Mouse (Mus musculus): Measurements from ENCODE around the gene Bicc1. TPM values are rescaled to one million over a fixed set of nuclear protein-coding genes. Genes with fewer than 3 reads are reported as not detected.

Gene Bicc1
- total RNA-seq, 1 experiment, result 1.8 TPM

- no peak for DNase-seq (ENCODE audit: low read depth, low spot score)
- in situ Hi-C loops (cut with MboI; ENCODE audit: low sequenced_read_pairs in 2 of 2, unreplicated experiment in 2 of 2), result no loop called here
- no peaks in the 10 kb centered on the region for H3K9me3 ChIP-seq (ENCODE audit: control insufficient read depth, insufficient read depth, low read depth, low read length)
- no peaks in the 10 kb centered on the region for H3K36me3 ChIP-seq (ENCODE audit: control insufficient read depth, insufficient read depth, low read length, poor library complexity, severe bottlenecking)
- no peak for TF ChIP-seq CHD2 (IDR thresholded peaks at IDR 0.05; ENCODE audit: low read depth, low read length)
- no peak for TF ChIP-seq MAFK (IDR thresholded peaks at IDR 0.05; ENCODE audit: insufficient read depth, low read depth, low read length)
- TF ChIP-seq ZC3H11A (IDR thresholded peaks at IDR 0.05; ENCODE audit: borderline replicate concordance, low read depth, low read length), result no peak
- TF ChIP-seq ZNF384 (IDR thresholded peaks at IDR 0.05; ENCODE audit: low read depth, low read length), result no peak
- no peak for TF ChIP-seq HCFC1 (IDR thresholded peaks at IDR 0.05; ENCODE audit: borderline replicate concordance, insufficient read depth, low read length)
- H3K27ac ChIP-seq (ENCODE audit: insufficient read depth, low read depth, low read length, poor library complexity, severe bottlenecking), result no peak overlapping the region
- no peaks in the 10 kb centered on the region for H3K4me1 ChIP-seq (ENCODE audit: control insufficient read depth in 2 of 2, insufficient read depth in 2 of 2, low read length in 2 of 2, poor library complexity in 1 of 2)
- no peak overlapping the region for H3K9ac ChIP-seq (ENCODE audit: insufficient read depth, low read depth, low read length, poor library complexity, severe bottlenecking)
- no peak overlapping the region for H3K4me3 ChIP-seq (ENCODE audit: insufficient read depth in 1 of 2, low read depth in 1 of 2, low read length in 2 of 2, poor library complexity in 1 of 2, severe bottlenecking in 1 of 2)
Measured at GRCm38 (mm10) chr10:71138132-71138851, 21.2 kb downstream of the Bicc1 start.

DNA sequence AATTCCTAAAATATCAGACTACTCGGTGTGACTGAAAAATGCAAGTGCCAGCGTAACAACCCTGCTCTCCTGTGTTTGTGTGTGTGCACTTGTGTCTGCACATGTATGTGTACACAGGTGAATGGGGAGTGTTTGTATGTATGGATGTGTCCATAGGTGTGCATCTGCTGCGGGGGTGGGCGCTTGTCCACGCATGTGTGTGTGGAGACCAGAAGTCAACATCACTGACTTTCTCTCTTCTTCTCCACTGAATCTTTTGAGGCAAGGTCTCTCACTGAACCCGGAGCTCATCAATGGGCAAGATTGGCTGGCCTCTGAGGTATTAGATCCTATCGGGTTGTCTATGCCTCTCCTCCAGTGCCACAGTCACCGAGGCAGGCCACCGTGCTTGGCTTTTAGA lies 21.9 kb downstream of the Bicc1 start:
- no peak for DNase-seq (ENCODE audit: low read depth, low spot score)
- TF ChIP-seq ZC3H11A (IDR thresholded peaks at IDR 0.05; ENCODE audit: borderline replicate concordance, low read depth, low read length) (no peak), ZNF384 (IDR thresholded peaks at IDR 0.05; ENCODE audit: low read depth, low read length) (no peak), MAFK (IDR thresholded peaks at IDR 0.05; ENCODE audit: insufficient read depth, low read depth, low read length) (no peak), HCFC1 (IDR thresholded peaks at IDR 0.05; ENCODE audit: borderline replicate concordance, insufficient read depth, low read length) (no peak), CHD2 (IDR thresholded peaks at IDR 0.05; ENCODE audit: low read depth, low read length) (no peak)
- in situ Hi-C loops (cut with MboI; ENCODE audit: low sequenced_read_pairs in 2 of 2, unreplicated experiment in 2 of 2), result no loop called here
- Histone ChIP-seq H3K9ac (ENCODE audit: insufficient read depth, low read depth, low read length, poor library complexity, severe bottlenecking) (no peak overlapping the region), H3K4me3 (ENCODE audit: insufficient read depth in 1 of 2, low read depth in 1 of 2, low read length in 2 of 2, poor library complexity in 1 of 2, severe bottlenecking in 1 of 2) (no peak overlapping the region), H3K36me3 (ENCODE audit: control insufficient read depth, insufficient read depth, low read length, poor library complexity, severe bottlenecking) (no peaks in the 10 kb centered on the region), H3K9me3 (ENCODE audit: control insufficient read depth, insufficient read depth, low read depth, low read length) (no peaks in the 10 kb centered on the region), H3K27ac (ENCODE audit: insufficient read depth, low read depth, low read length, poor library complexity, severe bottlenecking) (no peak overlapping the region), H3K4me1 (ENCODE audit: control insufficient read depth in 2 of 2, insufficient read depth in 2 of 2, low read length in 2 of 2, poor library complexity in 1 of 2) (no peaks in the 10 kb centered on the region)

DNA sequence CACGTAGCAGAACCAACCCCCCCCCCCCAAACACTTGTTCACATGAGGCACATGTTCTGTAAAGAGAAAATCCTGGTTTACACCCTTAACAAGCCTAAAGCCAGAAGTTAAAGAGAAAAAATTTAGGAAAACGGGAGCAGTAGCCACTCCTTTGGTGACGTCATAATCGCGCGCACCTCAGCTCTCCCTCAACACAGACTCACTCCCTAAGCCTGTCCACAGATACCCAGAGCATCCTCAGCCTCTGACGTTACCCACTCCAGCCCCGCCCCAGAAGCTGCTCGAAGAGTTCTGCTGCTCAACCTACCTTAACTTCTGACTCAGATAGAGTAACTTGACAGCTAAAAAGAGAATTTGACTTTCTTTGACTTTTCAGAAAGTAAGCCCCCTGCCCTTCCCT lies 28.2 kb downstream of the Bicc1 start:
- TF ChIP-seq HCFC1 (IDR thresholded peaks at IDR 0.05; ENCODE audit: borderline replicate concordance, insufficient read depth, low read length), result no peak
- TF ChIP-seq ZNF384 (IDR thresholded peaks at IDR 0.05; ENCODE audit: low read depth, low read length), result no peak
- no peak for TF ChIP-seq MAFK (IDR thresholded peaks at IDR 0.05; ENCODE audit: insufficient read depth, low read depth, low read length)
- TF ChIP-seq CHD2 (IDR thresholded peaks at IDR 0.05; ENCODE audit: low read depth, low read length), result no peak
- no peak for TF ChIP-seq ZC3H11A (IDR thresholded peaks at IDR 0.05; ENCODE audit: borderline replicate concordance, low read depth, low read length)
- no peak for DNase-seq (ENCODE audit: low read depth, low spot score)
- no peaks in the 10 kb centered on the region for H3K36me3 ChIP-seq (ENCODE audit: control insufficient read depth, insufficient read depth, low read length, poor library complexity, severe bottlenecking)
- H3K9ac ChIP-seq (ENCODE audit: insufficient read depth, low read depth, low read length, poor library complexity, severe bottlenecking), result no peak overlapping the region
- H3K9me3 ChIP-seq (ENCODE audit: control insufficient read depth, insufficient read depth, low read depth, low read length), result no peaks in the 10 kb centered on the region
- in situ Hi-C loops (cut with MboI; ENCODE audit: low sequenced_read_pairs in 2 of 2, unreplicated experiment in 2 of 2), result no loop called here
- H3K27ac ChIP-seq (ENCODE audit: insufficient read depth, low read depth, low read length, poor library complexity, severe bottlenecking), result no peak overlapping the region
- H3K4me3 ChIP-seq (ENCODE audit: insufficient read depth in 1 of 2, low read depth in 1 of 2, low read length in 2 of 2, poor library complexity in 1 of 2, severe bottlenecking in 1 of 2), result peak overlapping the region in 1 of 2 experiments; percentile 13; a peak in 1 of 4 replicates
- H3K4me1 ChIP-seq (ENCODE audit: control insufficient read depth in 2 of 2, insufficient read depth in 2 of 2, low read length in 2 of 2, poor library complexity in 1 of 2), result peaks cover 0 to 2% of the 10 kb centered on the region in 2 experiments; a peak in 1 of 4 replicates

GRCm38 (mm10) chr10:71130261-71130660 lies 29.2 kb downstream of the Bicc1 start:
- no peak for TF ChIP-seq MAFK (IDR thresholded peaks at IDR 0.05; ENCODE audit: insufficient read depth, low read depth, low read length)
- no peak for TF ChIP-seq ZNF384 (IDR thresholded peaks at IDR 0.05; ENCODE audit: low read depth, low read length)
- TF ChIP-seq HCFC1 (IDR thresholded peaks at IDR 0.05; ENCODE audit: borderline replicate concordance, insufficient read depth, low read length), result no peak
- TF ChIP-seq ZC3H11A (IDR thresholded peaks at IDR 0.05; ENCODE audit: borderline replicate concordance, low read depth, low read length), result no peak
- TF ChIP-seq CHD2 (IDR thresholded peaks at IDR 0.05; ENCODE audit: low read depth, low read length), result no peak
- in situ Hi-C loops (cut with MboI; ENCODE audit: low sequenced_read_pairs in 2 of 2, unreplicated experiment in 2 of 2), result no loop called here
- no peak overlapping the region for H3K9ac ChIP-seq (ENCODE audit: insufficient read depth, low read depth, low read length, poor library complexity, severe bottlenecking)

More at GRCm38 (mm10) chr10:71130261-71130660, 29.2 kb downstream of the Bicc1 start:
- H3K4me3 ChIP-seq (ENCODE audit: insufficient read depth in 1 of 2, low read depth in 1 of 2, low read length in 2 of 2, poor library complexity in 1 of 2, severe bottlenecking in 1 of 2), result peak overlapping the region in 1 of 2 experiments; percentile 52; a peak in 2 of 4 replicates
- peaks cover 0 to 2% of the 10 kb centered on the region in 2 experiments; a peak in 1 of 4 replicates for H3K4me1 ChIP-seq (ENCODE audit: control insufficient read depth in 2 of 2, insufficient read depth in 2 of 2, low read length in 2 of 2, poor library complexity in 1 of 2)
- no peaks in the 10 kb centered on the region for H3K36me3 ChIP-seq (ENCODE audit: control insufficient read depth, insufficient read depth, low read length, poor library complexity, severe bottlenecking)
- no peak overlapping the region for H3K27ac ChIP-seq (ENCODE audit: insufficient read depth, low read depth, low read length, poor library complexity, severe bottlenecking)
- no peaks in the 10 kb centered on the region for H3K9me3 ChIP-seq (ENCODE audit: control insufficient read depth, insufficient read depth, low read depth, low read length)
- peak; percentile 52 for DNase-seq (ENCODE audit: low read depth, low spot score)

Measured in ES-E14 (cell line).